Mouse (Mus musculus) 416B (cell line): ENCODE data around the gene Cyp2a4.
A peak's percentile ranks its signal among the peaks of the same experiment; 100 is the strongest.
"Not testable (repeated sequence)": the region's sequence is repeated elsewhere in the genome, so short reads cannot be mapped to it uniquely, and the experiment has no call there.

Source experiments
- DNase-seq: peaks from one replicate; pipeline ENCODE4 v3.0.0; 2011; ENCODE audit warnings: low read depth

Gene Cyp2a4

DNA sequence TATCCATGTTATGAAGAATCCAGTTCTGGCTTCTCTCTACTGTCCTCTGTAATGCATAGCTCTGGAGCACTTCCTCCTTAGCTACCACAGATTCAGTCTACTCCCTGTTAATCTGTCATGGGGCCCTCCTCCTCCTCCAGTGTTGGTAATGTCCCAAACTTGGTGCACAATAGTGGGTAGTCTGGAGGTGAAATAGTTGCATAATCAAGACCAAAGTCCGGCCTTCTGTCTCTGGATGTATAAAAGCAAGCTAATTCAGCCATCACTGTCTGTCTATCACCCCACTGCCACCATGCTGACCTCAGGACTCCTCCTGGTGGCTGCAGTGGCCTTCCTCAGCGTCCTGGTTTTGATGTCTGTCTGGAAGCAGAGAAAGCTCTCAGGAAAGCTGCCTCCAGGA lies at the start of gene Cyp2a4:
Gene Cyp2a4 (plus strand): TSS at position 244 of the 400 bp plus-strand sequence.
- DNase-seq = not testable (repeated sequence)

DNA sequence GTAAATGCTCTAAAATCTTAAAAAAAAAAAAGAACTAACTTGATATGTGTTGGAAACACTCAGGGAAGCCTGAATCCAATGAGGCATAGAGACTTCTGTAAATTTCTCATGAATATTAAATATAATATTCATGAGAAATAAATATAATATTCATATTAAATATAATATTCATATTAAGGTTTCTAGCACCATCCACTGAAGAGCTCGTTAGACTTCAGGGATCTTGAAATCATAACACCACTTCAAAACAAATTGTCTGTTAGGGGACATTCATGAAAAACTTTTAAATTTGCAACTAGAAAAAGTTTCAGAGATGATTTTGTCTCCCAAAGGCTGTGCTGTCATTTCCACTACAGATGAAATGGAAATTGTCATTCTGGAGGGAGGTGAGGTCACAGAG lies 46.9 kb upstream of the Cyp2a4 start, which contains the start of gene Vmn1r184:
Gene Vmn1r184 (plus strand): TSS at position 301 of the 400 bp plus-strand sequence.
- DNase-seq = not testable (repeated sequence)

DNA sequence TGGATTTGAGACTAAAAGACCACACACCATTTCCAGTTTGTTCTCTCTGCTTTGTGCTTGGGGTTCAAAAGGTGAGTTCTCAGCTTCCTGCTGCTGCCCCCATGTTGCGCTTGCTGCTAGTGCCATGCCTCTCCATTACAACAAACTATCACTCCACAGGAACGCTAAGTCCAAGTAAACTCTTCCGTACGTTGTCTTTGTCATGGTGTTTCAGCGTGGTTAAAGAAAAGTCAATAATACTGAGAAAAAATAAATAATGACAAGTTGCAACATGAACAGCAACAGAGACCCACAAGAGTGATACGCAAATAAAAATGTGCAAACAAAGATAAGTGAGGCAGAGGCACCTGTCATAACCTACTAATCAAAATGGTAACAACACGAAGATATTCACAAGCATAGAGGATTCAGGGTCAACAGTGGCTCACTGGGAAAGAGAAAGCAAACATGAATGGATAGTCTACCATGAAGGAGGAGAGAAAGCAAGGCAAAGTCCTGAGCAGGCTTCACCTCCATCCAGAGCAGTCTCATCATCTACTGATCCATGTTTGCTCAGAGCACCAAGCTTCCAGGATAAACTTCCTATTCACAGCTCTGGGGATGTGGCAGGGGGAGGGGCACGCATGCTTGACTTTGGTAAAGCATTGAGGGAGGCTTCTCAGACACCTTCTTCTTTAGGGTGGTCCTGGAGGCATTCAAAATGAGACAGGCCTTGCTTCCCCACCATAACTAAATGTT lies 3.4 kb upstream of the Cyp2a4 start:
- DNase-seq = not testable (repeated sequence)

DNA sequence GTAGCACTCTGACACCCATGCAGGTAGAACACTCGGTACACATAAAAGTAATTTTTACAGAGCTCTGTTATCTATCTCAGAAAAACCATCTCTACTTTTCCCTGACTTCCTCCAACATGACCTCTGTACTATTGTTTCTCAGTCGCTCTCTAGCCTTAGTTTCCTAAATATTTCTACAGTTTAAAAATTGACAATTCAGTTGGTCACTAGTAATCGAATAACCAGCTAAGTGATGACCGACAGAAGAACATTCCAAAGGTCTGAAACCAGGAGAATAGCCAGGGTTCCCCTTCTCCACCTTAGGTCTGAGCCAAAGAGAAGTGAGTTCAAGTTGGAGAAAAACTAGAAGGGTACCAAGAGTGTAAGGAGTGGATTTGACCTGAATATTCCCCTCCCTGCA lies 4.8 kb downstream of the Cyp2a4 start:
- not testable (repeated sequence) for DNase-seq

DNA sequence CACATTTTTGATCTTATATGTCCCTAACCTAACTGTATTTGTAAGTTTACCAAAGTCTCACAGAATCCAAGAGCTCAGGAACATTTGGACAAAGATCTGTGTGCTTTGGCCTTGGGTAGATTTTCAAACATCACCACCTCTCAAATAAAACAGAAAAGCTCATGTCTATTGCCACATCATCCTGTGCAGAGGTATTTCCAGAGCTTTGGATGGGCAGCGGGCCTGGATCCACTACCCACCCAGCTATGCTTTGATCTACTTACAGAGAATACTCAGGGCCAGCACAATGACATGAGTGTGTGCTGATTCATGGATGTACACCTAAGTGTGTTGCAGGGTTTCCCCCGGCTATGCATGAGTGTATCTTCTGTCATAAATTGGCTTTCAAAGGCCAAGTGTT lies 8.2 kb downstream of the Cyp2a4 start:
- DNase-seq = not testable (repeated sequence)

DNA sequence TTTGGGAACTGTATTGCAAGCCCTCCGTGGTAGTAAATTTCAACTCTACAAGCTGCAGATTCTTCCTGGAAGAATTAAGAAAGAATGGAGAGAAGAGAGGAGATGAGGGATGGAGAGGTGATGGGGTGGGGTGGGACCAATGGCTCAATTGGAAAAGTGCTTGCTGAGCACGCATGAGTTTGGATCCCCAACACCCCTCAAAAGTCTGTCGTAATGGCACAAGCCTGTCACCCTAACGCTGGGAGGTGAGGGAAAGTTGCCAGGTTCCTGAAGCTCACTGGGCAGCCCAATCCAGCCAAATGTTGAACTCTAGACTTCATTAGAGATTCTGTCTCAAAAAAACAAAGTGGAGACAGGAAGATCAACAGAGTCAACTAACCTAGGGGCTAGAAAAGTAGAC lies 8.8 kb downstream of the Cyp2a4 start:
- not testable (repeated sequence) for DNase-seq

DNA sequence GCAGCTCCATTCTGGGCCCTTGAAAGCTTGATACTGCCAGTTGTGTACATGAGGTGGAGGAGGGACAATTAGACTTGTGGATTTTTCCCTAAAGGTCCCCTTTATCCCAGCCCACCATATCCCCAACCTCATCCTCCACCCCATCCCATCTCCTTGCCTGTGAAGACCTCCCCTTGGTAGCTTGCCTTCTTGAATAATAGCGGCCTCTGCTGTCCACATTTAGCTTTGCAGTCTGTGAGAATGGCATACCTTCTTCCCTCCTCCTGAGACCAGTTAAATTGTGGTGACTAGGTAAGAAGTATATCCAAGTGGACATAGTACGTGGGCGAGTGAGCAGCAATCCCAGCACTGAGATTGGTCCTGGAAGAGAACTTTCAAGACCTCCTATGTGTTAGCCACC lies 13.4 kb downstream of the Cyp2a4 start:
- DNase-seq = peak; percentile 28

DNA sequence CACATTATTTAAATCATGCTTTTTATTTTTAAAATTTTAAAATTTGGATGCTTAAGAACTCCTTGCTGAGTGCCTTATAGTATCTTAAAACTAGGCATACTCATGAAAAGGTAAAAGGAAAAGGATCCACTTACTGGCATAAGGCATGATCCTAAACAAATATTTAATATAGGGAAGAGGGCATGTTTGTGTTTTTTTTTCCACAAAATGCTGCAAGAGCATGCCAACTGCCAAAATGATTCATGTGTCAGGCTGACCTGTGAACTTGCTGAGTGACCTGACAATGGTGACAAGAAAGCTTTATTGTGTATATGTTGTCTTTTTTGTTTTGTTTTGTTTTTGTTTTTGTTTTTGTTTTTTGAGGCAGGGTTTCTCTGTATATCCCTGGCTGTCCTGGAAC lies 43.2 kb downstream of the Cyp2a4 start:
- not testable (repeated sequence) for DNase-seq

DNA sequence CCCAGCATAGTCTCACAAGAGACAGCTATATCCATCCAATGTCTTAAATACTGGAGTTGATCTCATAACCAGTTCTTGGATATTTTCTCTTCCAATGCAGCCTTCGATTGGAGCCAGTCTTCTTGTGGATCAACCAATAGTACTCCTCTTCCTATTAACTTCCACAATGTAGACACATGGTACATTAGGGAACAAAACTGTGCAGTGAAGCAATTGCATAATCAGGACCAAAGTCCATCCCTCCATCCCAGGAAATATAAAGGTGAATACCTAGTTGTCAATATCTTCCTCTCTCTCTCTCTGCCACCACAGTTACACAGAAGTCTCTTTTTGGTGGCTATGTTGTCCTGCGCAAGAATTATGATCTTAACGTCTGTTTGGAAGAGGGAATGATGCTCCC lies 45.3 kb downstream of the Cyp2a4 start:
- DNase-seq = not testable (repeated sequence)

DNA sequence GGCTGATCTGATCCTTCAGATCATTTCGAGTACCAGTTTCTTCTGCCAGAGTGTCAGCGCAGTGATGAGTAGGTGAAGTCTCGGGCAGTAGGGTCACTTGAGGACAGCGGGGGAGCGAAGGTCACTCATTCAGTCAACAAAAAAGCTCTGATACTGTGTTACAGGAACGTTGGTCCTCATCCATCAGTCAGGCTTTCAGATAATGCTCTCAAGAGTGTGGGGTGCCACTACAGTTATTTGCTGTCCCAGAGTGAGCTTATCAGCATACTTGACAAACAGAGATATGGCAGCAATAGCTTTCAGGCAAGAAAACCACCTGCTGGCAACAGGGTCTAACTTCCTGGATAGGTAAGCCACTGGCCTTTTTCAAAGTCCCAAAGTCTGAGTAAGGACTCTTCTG lies 49.8 kb downstream of the Cyp2a4 start:
- DNase-seq = not testable (repeated sequence)
